19 mouse cellular contexts compared by ENCODE assay signal in genomic region chr6:116653191-116653590, GRCm38 (mm10). TPM values are rescaled to one million over a fixed set of nuclear protein-coding genes. Genes with fewer than 3 reads are reported as not detected.
"Had no signal": no experiment of that assay in that cellular context is flagged by ENCODE, and none has a peak within 500 bp of the region (broad histone marks: within the 10 kb centered on the region; RNA-seq: fewer than 3 reads in every experiment).

No protein-coding gene starts in this region.

- H3K9me3 ChIP-seq: kidney, embryonic 15.5 days; liver, embryonic 13.5 days; megakaryocyte, embryonic 14.5 days; midbrain, embryonic 10.5 days; midbrain, embryonic 13.5 days; neural tube, embryonic 13.5 days had no signal

- H3K36me3 ChIP-seq: kidney, embryonic 15.5 days; liver, embryonic 13.5 days; midbrain, embryonic 13.5 days; neural tube, embryonic 13.5 days had no signal

- DNase-seq: kidney, adult 11 months; kidney, adult 8-10 months; kidney, postnatal 10 days; kidney, postnatal 36 days; layer of hippocampus, postnatal 36 days; liver, embryonic 13.5 days; lung, embryonic 14.5 days; lung, postnatal 14 days; thymus, adult 2 months; thymus, postnatal 14 days; thymus, postnatal 4 days had no signal

- H3K4me3 ChIP-seq: kidney, embryonic 15.5 days; left cerebral cortex, adult 2 months; liver, embryonic 13.5 days; megakaryocyte, embryonic 14.5 days; midbrain, embryonic 10.5 days; midbrain, embryonic 13.5 days; myocyte; neural tube, embryonic 13.5 days had no signal

- H3K4me2 ChIP-seq: kidney, embryonic 15.5 days; liver, embryonic 13.5 days; lung, embryonic 14.5 days; midbrain, embryonic 13.5 days; neural tube, embryonic 13.5 days had no signal

- H3K27ac ChIP-seq: kidney, embryonic 15.5 days; left cerebral cortex, adult 2 months; liver, embryonic 13.5 days; midbrain, embryonic 10.5 days; midbrain, embryonic 13.5 days; neural tube, embryonic 13.5 days had no signal

- H3K4me1 ChIP-seq: midbrain, embryonic 10.5 days; midbrain, embryonic 13.5 days had no signal

- H3K27me3 ChIP-seq: kidney, embryonic 15.5 days; liver, embryonic 13.5 days; midbrain, embryonic 13.5 days; neural tube, embryonic 13.5 days had no signal

- H3K9ac ChIP-seq: kidney, embryonic 15.5 days; liver, embryonic 13.5 days; lung, embryonic 14.5 days; midbrain, embryonic 13.5 days; neural tube, embryonic 13.5 days had no signal

RNA-seq across cellular contexts. Expression of gene Depp1, which starts 2.8 kb away (rescaled TPM):
- total RNA-seq: neutrophil, adult 5-6 weeks had no signal
